12 mouse cellular contexts compared by ENCODE assay signal in genomic region chr11:98922851-98923711, GRCm38 (mm10). TPM values are rescaled to one million over a fixed set of nuclear protein-coding genes. Genes with fewer than 3 reads are reported as not detected.
DNase-seq lines count a peak whose midpoint lies in the region; ATAC-seq and TF ChIP-seq lines count a peak whose summit lies in the region.
"Not testable (repeated sequence)": the region's sequence is repeated elsewhere in the genome, so short reads cannot be mapped to it uniquely, and the experiment has no call there.
"Had no signal": no experiment of that assay in that cellular context is flagged by ENCODE, and none has a peak within 500 bp of the region (broad histone marks: within the 10 kb centered on the region; RNA-seq: fewer than 3 reads in every experiment).

No protein-coding gene starts in this region.

- ATAC-seq in embryonic facial prominence, embryonic 13.5 days (ENCODE audit: insufficient number of reproducible peaks, insufficient read depth, low FRiP score, low TSS enrichment, low read depth): peak; percentile 44
- ATAC-seq in kidney, embryonic 15.5 days (replicated peaks; ENCODE audit: low FRiP score): peak; percentile 59
- ATAC-seq in liver, embryonic 16.5 days (ENCODE audit: low read depth): peak; percentile 31
- ATAC-seq in midbrain, embryonic 14.5 days (ENCODE audit: low FRiP score, low TSS enrichment): not testable (repeated sequence)
- peak; percentile 49; the same call in 1 of the 2 replicates for ATAC-seq in stomach, postnatal 0 days (ENCODE audit: low FRiP score, low TSS enrichment)

- H3K9me3 ChIP-seq in embryonic facial prominence, embryonic 13.5 days; hindbrain, embryonic 10.5 days; kidney, embryonic 15.5 days (replicated peaks); liver, embryonic 16.5 days (replicated peaks; ENCODE audit: control insufficient read depth, low read length); midbrain, embryonic 14.5 days (ENCODE audit: control insufficient read depth, low read length); stomach, postnatal 0 days (ENCODE audit: control insufficient read depth, low read length): not testable (repeated sequence)

- not testable (repeated sequence) for TF ChIP-seq EP300 in stomach, postnatal 0 days (optimal IDR thresholded peaks at IDR 0.05)

- peak overlapping the region; percentile 93 for H3K27ac ChIP-seq in embryonic facial prominence, embryonic 13.5 days
- peak overlapping the region; percentile 40; the same call in 1 of the 2 replicates for H3K27ac ChIP-seq in hindbrain, embryonic 10.5 days
- H3K27ac ChIP-seq in kidney, embryonic 15.5 days: peak overlapping the region; percentile 89
- H3K27ac ChIP-seq in liver, embryonic 16.5 days (ENCODE audit: low read length); midbrain, embryonic 14.5 days (replicated peaks; ENCODE audit: low read depth, low read length): not testable (repeated sequence)
- peak overlapping the region; percentile 67 for H3K27ac ChIP-seq in stomach, postnatal 0 days (replicated peaks)

- H3K9ac ChIP-seq in embryonic facial prominence, embryonic 13.5 days: 0 out of 2 replicates have a peak overlapping the region, but pooled peaks have one; percentile 8
- H3K9ac ChIP-seq in kidney, embryonic 15.5 days; liver, embryonic 16.5 days (ENCODE audit: low read depth, low read length); midbrain, embryonic 14.5 days (replicated peaks; ENCODE audit: low read length); stomach, postnatal 0 days (ENCODE audit: low read length): not testable (repeated sequence)

- H3K4me2 ChIP-seq in embryonic facial prominence, embryonic 13.5 days: peak overlapping the region; percentile 47
- 0 out of 2 replicates have a peak overlapping the region, but pooled peaks have one; percentile 27 for H3K4me2 ChIP-seq in kidney, embryonic 15.5 days
- not testable (repeated sequence) for H3K4me2 ChIP-seq in liver, embryonic 16.5 days (ENCODE audit: low read depth, low read length); midbrain, embryonic 14.5 days (ENCODE audit: low read length)
- H3K4me2 ChIP-seq in stomach, postnatal 0 days (replicated peaks; ENCODE audit: low read depth): 0 out of 2 replicates have a peak overlapping the region, but pooled peaks have one; percentile 17

- H3K36me3 ChIP-seq in embryonic facial prominence, embryonic 13.5 days: peaks cover 28% of the 10 kb centered on the region
- H3K36me3 ChIP-seq in hindbrain, embryonic 10.5 days: peaks cover 47% of the 10 kb centered on the region
- peaks cover 36% of the 10 kb centered on the region for H3K36me3 ChIP-seq in kidney, embryonic 15.5 days
- H3K36me3 ChIP-seq in liver, embryonic 16.5 days (ENCODE audit: control insufficient read depth, insufficient read depth): peaks cover 45% of the 10 kb centered on the region
- H3K36me3 ChIP-seq in midbrain, embryonic 14.5 days (ENCODE audit: control insufficient read depth, insufficient read depth, low read length); stomach, postnatal 0 days (ENCODE audit: control insufficient read depth, insufficient read depth, low read length): not testable (repeated sequence)

- TF ChIP-seq CTCF in stomach, postnatal 0 days (IDR thresholded peaks at IDR 0.05; ENCODE audit: low read depth): not testable (repeated sequence)

- peak; percentile 87 for DNase-seq in NIH3T3 (ENCODE audit: low read depth)
- DNase-seq in gastrocnemius, postnatal 25 days: peak; percentile 62
- not testable (repeated sequence) for DNase-seq in hindbrain, embryonic 10.5 days (ENCODE audit: low spot score); stomach, postnatal 0 days (ENCODE audit: low spot score)
- DNase-seq in midbrain, embryonic 14.5 days: peak; percentile 24

- H3K4me1 ChIP-seq in embryonic facial prominence, embryonic 13.5 days: peaks cover 69% of the 10 kb centered on the region
- H3K4me1 ChIP-seq in hindbrain, embryonic 10.5 days (replicated peaks): peaks cover 59% of the 10 kb centered on the region
- peaks cover 68% of the 10 kb centered on the region for H3K4me1 ChIP-seq in kidney, embryonic 15.5 days
- peaks cover 27% of the 10 kb centered on the region for H3K4me1 ChIP-seq in liver, embryonic 16.5 days (ENCODE audit: control insufficient read depth, low read depth, low read length)
- peaks cover 26% of the 10 kb centered on the region for H3K4me1 ChIP-seq in midbrain, embryonic 14.5 days (ENCODE audit: control insufficient read depth, insufficient read depth, low read length)
- H3K4me1 ChIP-seq in stomach, postnatal 0 days (replicated peaks; ENCODE audit: control insufficient read depth, insufficient read depth): peaks cover 17% of the 10 kb centered on the region

- H3K4me3 ChIP-seq in embryonic facial prominence, embryonic 13.5 days: peak overlapping the region; percentile 4; the same call in 1 of the 2 replicates
- H3K4me3 ChIP-seq in hindbrain, embryonic 10.5 days; kidney, embryonic 15.5 days (replicated peaks); liver, embryonic 16.5 days (ENCODE audit: low read depth, low read length); midbrain, embryonic 14.5 days (replicated peaks; ENCODE audit: low read depth, low read length); stomach, postnatal 0 days (ENCODE audit: low read depth, low read length): not testable (repeated sequence)

- WGBS in embryonic facial prominence, embryonic 13.5 days: 22% methylated on average over 16 of the region's 16 CpGs
- 72% methylated on average over 16 of the region's 16 CpGs for whole genome bisulfite sequencing in hindbrain, embryonic 10.5 days
- WGBS in kidney, embryonic 15.5 days: 26% methylated on average over 16 of the region's 16 CpGs
- WGBS in liver, embryonic 16.5 days (ENCODE audit: insufficient replicate concordance): 80% methylated on average over 16 of the region's 16 CpGs
- 64% methylated on average over 16 of the region's 16 CpGs for WGBS in midbrain, embryonic 14.5 days
- WGBS in stomach, postnatal 0 days: 33% methylated on average over 16 of the region's 16 CpGs

- H3K27me3 ChIP-seq in embryonic facial prominence, embryonic 13.5 days; kidney, embryonic 15.5 days; liver, embryonic 16.5 days (ENCODE audit: control insufficient read depth, insufficient read depth, low read depth, low read length); midbrain, embryonic 14.5 days (ENCODE audit: control insufficient read depth, insufficient read depth, low read length); stomach, postnatal 0 days (ENCODE audit: control insufficient read depth, insufficient read depth, low read length): not testable (repeated sequence)
- peaks cover 16% of the 10 kb centered on the region; the same call in 1 of the 2 replicates for H3K27me3 ChIP-seq in hindbrain, embryonic 10.5 days (ENCODE audit: insufficient read depth, poor library complexity, severe bottlenecking)

RNA-seq across cellular contexts. Expression of gene Rara, which starts 4.5 kb away (rescaled TPM):
- polyA plus RNA-seq in embryonic facial prominence, embryonic 13.5 days (2015; fragmentation: Nextera tagmentation; extraction: Ambion mirVana): 39.4 and 44.7 TPM in 2 replicates
- 10 to 100 TPM in 1 of 2 experiments, 1 to 10 TPM in 1; 9.4 to 12.8 TPM for total RNA-seq in gastrocnemius, postnatal 25 days (2021)
- polyA plus RNA-seq in hindbrain, embryonic 10.5 days (2016; fragmentation: Nextera tagmentation; extraction: Ambion mirVana): 28.4 and 53.7 TPM in 2 replicates
- 29.3 and 32.1 TPM in 2 replicates for polyA plus RNA-seq in kidney, embryonic 15.5 days (2015; fragmentation: Nextera tagmentation; extraction: Ambion mirVana)
- 4.2 and 5.4 TPM in 2 replicates for polyA plus RNA-seq in liver, embryonic 16.5 days (2015; fragmentation: Nextera tagmentation; extraction: Ambion mirVana)
- polyA plus RNA-seq in midbrain, embryonic 14.5 days (2014; fragmentation: Nextera tagmentation; extraction: Ambion mirVana): 8.8 and 11.0 TPM in 2 replicates
- 20.1 and 25.9 TPM in 2 replicates for polyA plus RNA-seq in stomach, postnatal 0 days (2015; fragmentation: Nextera tagmentation; extraction: Ambion mirVana)

RNA-seq across cellular contexts. Expression of gene Cdc6, which starts 15.5 kb away (rescaled TPM):
- polyA plus RNA-seq in embryonic facial prominence, embryonic 13.5 days (2015; fragmentation: Nextera tagmentation; extraction: Ambion mirVana): 26.9 and 31.5 TPM in 2 replicates
- under 1 TPM; 0.13 to 0.56 TPM for total RNA-seq in gastrocnemius, postnatal 25 days (2021)
- 45.3 and 63.7 TPM in 2 replicates for polyA plus RNA-seq in hindbrain, embryonic 10.5 days (2016; fragmentation: Nextera tagmentation; extraction: Ambion mirVana)
- polyA plus RNA-seq in kidney, embryonic 15.5 days (2015; fragmentation: Nextera tagmentation; extraction: Ambion mirVana): 36.3 and 39.1 TPM in 2 replicates
- polyA plus RNA-seq in liver, embryonic 16.5 days (2015; fragmentation: Nextera tagmentation; extraction: Ambion mirVana): 52.7 and 57.3 TPM in 2 replicates
- polyA plus RNA-seq in midbrain, embryonic 14.5 days (2014; fragmentation: Nextera tagmentation; extraction: Ambion mirVana): 2.5 and 5.6 TPM in 2 replicates
- polyA plus RNA-seq in stomach, postnatal 0 days (2015; fragmentation: Nextera tagmentation; extraction: Ambion mirVana): 6.6 and 7.0 TPM in 2 replicates

RNA-seq across cellular contexts. Expression of gene Wipf2, which starts 59.6 kb away (rescaled TPM):
- polyA plus RNA-seq in embryonic facial prominence, embryonic 13.5 days (2015; fragmentation: Nextera tagmentation; extraction: Ambion mirVana): 6.3 and 6.8 TPM in 2 replicates
- total RNA-seq in gastrocnemius, postnatal 25 days (2021): 1 to 10 TPM; 4.1 to 4.9 TPM
- 4.6 and 4.7 TPM in 2 replicates for polyA plus RNA-seq in hindbrain, embryonic 10.5 days (2016; fragmentation: Nextera tagmentation; extraction: Ambion mirVana)
- 4.2 and 5.2 TPM in 2 replicates for polyA plus RNA-seq in kidney, embryonic 15.5 days (2015; fragmentation: Nextera tagmentation; extraction: Ambion mirVana)
- polyA plus RNA-seq in liver, embryonic 16.5 days (2015; fragmentation: Nextera tagmentation; extraction: Ambion mirVana): 1.2 and 1.6 TPM in 2 replicates
- polyA plus RNA-seq in midbrain, embryonic 14.5 days (2014; fragmentation: Nextera tagmentation; extraction: Ambion mirVana): 5.4 and 6.1 TPM in 2 replicates
- polyA plus RNA-seq in stomach, postnatal 0 days (2015; fragmentation: Nextera tagmentation; extraction: Ambion mirVana): 4.9 and 5.3 TPM in 2 replicates

RNA-seq across cellular contexts. Expression of gene Gjd3, which starts 59.7 kb away (rescaled TPM):
- polyA plus RNA-seq in embryonic facial prominence, embryonic 13.5 days (2015; fragmentation: Nextera tagmentation; extraction: Ambion mirVana): 0.34 and 0.44 TPM in 2 replicates
- not detected for total RNA-seq in gastrocnemius, postnatal 25 days (2021)
- 0.44 TPM in 1 of 2 replicates, not detected in the other for polyA plus RNA-seq in hindbrain, embryonic 10.5 days (2016; fragmentation: Nextera tagmentation; extraction: Ambion mirVana)
- 0.48 and 0.51 TPM in 2 replicates for polyA plus RNA-seq in kidney, embryonic 15.5 days (2015; fragmentation: Nextera tagmentation; extraction: Ambion mirVana)
- 0.15 TPM in 1 of 2 replicates, not detected in the other for polyA plus RNA-seq in liver, embryonic 16.5 days (2015; fragmentation: Nextera tagmentation; extraction: Ambion mirVana)
- polyA plus RNA-seq in midbrain, embryonic 14.5 days (2014; fragmentation: Nextera tagmentation; extraction: Ambion mirVana): 0.70 and 2.0 TPM in 2 replicates
- 1.9 and 2.1 TPM in 2 replicates for polyA plus RNA-seq in stomach, postnatal 0 days (2015; fragmentation: Nextera tagmentation; extraction: Ambion mirVana)
- total RNA-seq: adrenal gland, adult 8-10 months had no signal
- polyA plus RNA-seq: CD4-positive, CD25-positive, alpha-beta regulatory T cell, adult 4 months; inflammation-experienced regulatory T-cells, adult 6 months; liver, embryonic 12.5 days had no signal
